Mouse (Mus musculus) testis, adult 2 months (tissue): Measurements from ENCODE around the gene Tcte2.

Source experiments
- CTCF ChIP-seq: fragments of 200-500 bp; IDR thresholded peaks from 2 replicates; pipeline ENCODE4 v1.5.1; 2012; ENCODE audit warnings: low read depth, mild to moderate bottlenecking, inconsistent platforms, low read length, moderate library complexity; ENCODE audit not compliant: control insufficient read depth, insufficient read depth, insufficient replicate concordance
- POLR2A ChIP-seq: fragments of 200-500 bp; IDR thresholded peaks from 2 replicates; pipeline ENCODE4 v1.6.1; 2012; ENCODE audit warnings: low read depth, mild to moderate bottlenecking, inconsistent platforms, low read length, moderate library complexity; ENCODE audit not compliant: control insufficient read depth

DNA sequence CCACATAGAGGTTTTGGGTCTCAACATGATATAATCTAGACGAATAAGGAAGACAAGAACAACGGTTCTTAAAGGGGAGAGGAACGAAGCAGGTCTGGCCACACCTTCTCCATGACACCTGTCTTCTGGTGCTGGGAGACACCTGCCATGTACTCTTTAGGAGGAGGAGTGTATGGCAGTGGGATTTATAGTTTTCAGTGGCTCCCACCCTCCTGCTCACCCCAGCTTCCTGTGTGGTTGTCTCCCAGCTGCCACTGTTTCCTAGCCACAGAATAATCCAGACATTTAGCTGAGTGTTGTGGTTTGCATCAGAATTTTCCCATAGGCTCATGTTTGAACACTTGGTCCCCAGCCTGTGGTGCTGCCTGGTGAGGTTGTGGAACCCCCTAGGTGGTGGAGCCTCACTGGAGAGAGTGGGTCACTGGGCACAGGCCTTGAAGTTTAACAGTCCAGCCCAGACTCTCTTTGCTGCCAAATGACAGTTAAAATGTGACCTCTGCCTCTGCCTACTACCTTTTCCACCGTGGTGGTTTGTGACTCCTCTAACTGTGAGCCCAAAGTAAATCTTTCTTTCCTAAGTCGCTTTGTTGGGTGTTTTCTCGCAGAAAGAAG, 86.8 kb downstream of the Tcte2 start:
- TF ChIP-seq POLR2A (no peak), CTCF (no peak)
